Mouse (Mus musculus): ENCODE results near the gene Gmeb1.

GRCm38 (mm10) chr4:132293682-132294240 lies 32.4 kb upstream of the Gmeb1 start:
- TF ChIP-seq CTCF (IDR thresholded peaks at IDR 0.05; ENCODE audit: low read depth) (no peak), EP300 (IDR thresholded peaks at IDR 0.05; ENCODE audit: low read depth) (no peak)
